Mouse (Mus musculus) skeletal muscle tissue, adult 2 months (tissue): Measurements from ENCODE around the gene Gucy1a1.
"Not testable (repeated sequence)": the region's sequence is repeated elsewhere in the genome, so short reads cannot be mapped to it uniquely, and the experiment has no call there.

Source experiments
- DNase-seq: peaks from one replicate; pipeline ENCODE4 v3.0.0-alpha.2; 2012; ENCODE audit warnings: low read depth, low spot score

Gucy1a1 gene

DNA sequence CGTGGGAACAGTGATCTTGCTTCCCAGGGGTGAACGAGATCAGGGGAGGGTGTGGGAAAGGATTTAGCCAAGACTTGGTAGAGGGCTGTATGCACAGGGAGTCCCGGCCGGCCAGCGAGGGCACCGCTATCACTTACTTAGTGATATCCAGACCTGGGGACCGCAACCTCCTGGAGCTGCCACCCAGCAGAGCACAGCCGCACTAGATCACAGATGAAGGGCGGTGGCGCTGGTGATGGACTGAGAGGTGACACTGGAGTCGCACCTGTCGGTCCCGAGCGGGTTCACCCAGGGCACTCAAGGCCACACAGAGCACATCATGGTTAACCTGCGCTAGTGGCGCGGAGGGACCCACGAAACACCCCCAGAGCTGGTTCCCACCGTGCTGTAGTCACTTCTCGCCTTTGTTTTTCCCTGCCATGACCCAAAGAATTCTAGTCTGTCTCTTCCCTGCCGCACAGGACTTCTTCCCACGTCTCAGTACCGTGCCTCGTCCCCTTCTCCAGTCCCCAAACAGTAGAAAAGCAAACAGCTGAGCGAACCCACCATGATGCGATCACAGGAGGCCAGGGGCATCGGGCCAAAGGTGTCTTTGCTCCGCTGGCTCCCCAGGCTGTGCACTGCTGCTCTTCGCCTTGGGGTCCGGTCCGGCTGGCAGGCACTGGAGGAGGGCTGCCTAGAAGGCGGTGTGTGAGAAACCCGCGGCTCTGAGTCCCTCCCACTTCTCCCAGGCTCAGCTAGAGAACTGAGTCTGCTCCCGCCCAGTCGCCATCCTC, at the start of gene Gucy1a1:
Gucy1a1 (minus strand) TSS at position 664 of the 776 bp plus-strand sequence.
- peak; percentile 18 for DNase-seq

DNA sequence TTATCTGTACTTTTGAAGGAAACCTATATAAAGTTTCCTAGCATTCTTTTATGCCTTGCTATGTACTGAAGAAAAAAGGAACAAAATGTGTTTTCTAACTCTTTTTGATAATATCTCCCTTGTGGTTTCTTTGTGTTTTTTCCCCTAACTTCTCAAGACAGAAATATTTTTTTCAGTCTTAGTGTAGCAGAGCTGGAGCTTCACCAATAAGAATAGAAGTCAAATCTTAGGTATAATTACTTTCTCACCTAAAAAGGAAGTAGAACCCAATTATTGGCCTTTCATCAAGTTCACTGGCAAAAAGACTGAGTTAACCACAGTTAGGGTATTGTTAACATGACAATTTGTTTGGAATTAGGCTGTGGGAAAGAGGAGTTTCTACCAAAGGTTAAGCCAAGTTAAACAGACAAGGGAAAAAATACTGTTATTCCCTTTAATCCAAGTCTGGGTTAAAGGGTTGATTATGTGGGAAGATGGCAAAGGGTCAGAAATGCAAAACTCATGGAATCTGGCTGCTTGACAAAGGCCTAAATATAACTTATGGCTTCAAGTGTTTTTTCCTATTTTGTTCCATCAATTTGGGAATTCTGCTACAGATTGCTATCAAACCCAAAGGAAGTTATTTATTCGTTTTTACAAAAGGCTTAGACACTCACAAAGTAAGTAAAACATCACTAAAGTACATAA, 46.1 kb upstream of the Gucy1a1 start:
- DNase-seq, result no peak

DNA sequence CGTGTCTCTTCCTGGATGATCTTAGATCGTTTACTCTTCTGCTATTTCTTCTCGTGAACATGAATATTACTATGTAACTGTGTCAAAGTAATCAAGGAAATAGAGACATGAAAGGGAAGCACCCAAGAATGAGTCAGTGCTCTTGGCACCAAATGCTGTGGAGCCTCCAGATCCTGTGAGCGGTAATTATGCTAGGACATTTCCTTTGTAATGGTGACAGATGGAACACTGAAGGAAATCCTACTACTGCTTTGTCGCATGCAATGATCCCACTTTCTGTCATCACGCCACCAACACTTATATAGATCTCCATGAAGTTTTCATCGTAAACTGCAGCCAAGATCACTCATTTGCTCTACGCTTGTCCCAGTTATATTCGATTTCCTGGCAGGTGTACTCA, 40.0 kb upstream of the Gucy1a1 start:
- no peak for DNase-seq

DNA sequence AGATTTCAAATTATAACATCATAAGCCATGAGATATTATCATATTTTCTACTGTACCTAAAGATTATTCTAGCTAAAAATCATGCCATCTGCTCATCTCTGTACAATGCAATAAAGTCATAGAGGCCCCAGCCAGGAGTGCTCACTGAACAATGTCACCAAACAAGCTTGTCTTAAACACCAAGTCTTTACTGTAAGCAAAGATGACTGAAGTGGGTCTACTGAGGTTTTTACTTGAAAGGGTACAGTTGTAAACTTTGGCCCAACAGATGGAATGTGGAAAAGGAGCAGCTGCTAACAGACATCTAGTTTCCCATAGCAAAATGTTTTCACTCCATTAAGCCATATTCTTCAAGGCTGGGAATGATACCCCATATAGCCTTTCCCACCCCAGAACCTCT, 35.9 kb upstream of the Gucy1a1 start:
- DNase-seq, result no peak

DNA sequence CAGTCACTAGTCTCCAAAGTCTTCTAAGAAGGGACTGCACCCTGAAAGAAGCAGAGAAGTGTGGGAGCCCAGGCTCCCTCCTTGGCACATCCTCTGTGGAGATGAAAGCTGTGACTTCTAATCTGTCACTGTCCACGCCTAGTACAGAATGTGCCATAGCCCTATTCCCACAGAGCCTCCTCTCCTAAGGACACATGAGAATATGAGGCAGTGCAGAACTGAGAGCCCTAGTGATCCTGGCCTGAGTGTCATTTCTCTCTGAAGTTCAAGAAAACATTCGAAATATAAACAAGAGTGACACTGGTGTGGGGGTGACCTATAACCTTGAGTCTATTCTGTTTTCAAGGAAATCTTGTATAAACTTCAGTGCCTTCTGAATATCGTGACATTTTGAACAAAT, 34.7 kb upstream of the Gucy1a1 start:
- DNase-seq, result no peak

DNA sequence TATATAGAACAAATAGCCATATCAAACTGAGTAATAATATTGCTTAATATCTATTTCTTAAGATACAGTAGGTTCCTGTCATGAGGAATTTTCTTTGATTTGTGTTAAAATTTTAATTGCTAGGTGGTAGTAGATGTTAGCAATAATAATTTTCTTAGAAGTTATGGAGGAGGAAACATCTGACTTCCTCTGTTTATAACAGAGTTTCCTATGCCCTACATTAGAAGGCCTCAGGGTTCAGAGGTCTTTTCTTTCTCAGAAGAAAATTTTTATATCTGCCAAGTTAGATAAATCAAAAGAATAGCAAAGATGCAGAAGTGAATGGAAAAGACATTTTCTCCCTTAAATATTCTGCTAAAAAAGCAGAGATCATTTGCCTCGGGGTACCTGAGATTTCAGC, 29.9 kb upstream of the Gucy1a1 start:
- no peak for DNase-seq

DNA sequence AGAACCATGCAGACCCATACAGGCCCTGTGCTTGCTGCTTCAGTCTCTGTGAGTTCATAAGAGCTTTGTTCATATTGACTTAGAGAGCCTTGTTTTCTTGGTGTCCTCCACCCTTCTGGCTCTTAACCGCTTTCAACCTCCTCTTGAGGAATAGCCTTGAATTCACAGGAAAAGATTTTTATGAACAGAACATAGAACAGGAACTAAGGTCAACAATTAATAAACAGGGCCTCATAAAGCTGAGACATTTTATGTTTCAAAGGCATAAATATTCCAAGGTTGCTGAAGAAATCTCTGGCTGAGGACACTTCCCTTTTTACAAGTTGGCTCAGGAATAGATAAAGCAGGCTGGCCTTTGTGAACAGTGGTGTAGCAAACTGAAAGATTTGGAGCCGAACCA, 21.5 kb upstream of the Gucy1a1 start:
- DNase-seq, result no peak

DNA sequence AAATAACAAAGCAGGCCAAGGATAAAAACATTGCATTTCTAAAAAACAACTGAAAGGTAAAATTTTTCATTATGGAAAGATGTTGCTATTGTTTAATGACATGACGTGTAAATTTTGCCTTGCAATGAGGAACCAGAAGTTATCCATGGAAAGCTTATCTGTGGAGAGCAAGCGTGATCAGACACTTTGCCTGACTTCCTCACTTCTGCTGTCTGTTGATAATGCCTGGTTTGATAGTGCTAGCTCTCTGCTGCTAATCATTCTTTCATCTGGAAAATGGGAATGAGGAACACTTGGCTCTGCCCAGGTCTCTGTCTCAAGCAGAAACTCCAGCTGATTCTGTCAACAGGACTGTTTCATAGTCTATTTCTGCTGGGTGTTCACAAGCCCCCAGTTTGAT, 20.3 kb upstream of the Gucy1a1 start:
- DNase-seq, result no peak

DNA sequence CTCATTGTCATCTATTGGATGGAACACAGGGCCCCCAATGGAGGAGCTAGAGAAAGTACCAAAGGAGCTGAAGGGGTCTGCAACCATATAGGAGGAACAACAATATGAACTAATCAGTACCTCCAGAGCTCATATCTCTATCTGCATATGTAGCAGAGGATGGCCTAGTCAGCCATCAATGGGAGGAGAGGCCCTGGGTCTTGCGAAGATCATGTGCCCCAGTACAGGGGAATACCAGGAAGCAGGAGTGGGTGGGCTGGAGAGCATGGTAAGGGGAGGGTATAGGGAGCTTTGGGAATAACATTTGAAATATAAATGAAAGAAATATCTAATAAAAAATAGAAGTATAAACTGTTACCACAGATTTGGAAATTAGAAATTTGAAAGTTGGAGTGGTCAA, 17.4 kb upstream of the Gucy1a1 start:
- DNase-seq, result not testable (repeated sequence)

DNA sequence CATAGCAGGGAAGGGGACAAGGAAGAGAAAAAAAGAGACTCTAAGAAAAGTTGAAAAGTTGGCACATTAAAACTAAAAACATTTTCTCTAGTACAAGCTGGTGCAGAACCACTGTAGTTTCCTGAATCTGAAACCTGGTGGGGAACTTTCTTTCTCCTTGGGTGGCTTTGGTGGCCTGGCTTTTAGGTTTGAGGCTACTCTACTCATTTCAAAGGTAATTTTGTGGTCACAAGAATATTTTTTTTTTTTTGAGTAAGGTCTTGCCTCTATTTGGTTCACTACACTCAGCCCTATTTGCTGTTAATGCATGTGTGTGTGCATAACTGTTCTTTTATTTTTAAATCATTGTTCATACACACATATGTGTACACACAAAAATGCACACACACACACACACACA, 389 bp upstream of the Gucy1a1 start:
- no peak for DNase-seq

DNA sequence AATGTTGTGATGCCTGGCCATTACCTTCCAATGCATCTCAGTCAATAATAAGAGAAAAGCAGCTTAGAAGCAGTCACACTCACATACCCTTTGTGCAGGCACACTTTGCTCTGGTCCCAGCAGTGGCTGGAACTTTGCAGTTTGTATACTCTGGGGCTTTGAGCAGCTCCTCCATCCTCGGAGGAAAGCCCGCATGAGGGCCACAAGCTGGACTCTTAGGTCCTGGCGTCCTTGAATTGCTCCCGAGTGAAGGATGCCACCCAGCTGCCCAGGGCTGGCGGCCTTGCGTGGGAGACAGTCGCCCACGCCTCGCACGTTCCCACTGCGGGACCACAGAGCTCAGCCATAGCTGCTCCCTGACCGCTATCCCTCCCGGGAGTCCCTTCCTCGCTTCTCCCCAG, 864 bp downstream of the Gucy1a1 start:
- no peak for DNase-seq

DNA sequence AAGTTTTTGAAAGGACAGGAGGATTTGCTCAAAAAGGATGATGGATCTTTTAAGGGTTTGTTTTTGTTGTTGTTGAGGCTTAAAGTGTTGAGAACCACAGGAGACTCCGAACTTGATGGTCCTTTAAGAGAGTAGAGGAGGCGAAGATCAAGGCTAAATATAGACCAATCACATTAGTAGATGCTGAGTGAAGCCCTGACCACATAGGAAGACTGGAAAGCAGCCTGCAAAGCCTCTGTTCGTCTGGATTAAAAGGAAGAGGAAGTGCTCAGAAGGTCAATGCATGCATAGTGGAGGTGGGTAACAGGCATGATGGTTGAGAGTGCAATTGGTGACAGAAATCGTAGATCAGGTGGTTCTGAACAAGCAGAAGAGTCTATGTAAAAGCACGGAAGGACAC, 4.8 kb downstream of the Gucy1a1 start:
- no peak for DNase-seq

DNA sequence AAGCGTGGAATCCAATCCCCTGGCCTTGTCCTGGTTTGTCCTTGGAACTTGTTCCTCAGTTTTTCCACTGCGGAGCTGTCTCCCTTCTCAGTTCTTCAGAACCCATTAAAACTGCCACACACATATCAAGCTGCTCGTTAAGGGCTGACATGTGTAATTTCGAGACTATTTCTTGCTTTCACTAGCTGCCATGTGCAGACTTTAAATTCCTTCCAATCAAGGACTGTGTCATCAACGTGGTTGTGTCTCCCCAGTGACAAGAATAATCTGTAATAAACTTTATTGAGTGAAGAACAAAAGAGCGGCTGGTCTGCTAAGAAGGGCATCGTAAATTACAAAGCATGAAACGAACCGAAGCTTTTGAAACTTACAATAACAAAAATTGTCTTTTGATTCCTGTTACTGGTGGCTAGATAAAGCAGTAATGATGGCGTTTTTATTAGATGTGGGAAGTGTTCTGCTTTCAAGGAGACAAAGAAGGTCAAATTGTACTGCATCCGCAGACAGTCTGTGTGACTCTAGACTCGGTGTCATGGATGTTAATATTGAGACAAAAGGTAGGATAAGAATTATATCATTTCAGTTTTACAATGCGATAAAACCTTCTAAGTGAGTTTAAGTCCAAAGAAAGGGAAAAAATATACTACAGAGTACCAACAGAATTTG, 7.5 kb downstream of the Gucy1a1 start:
- no peak for DNase-seq

DNA sequence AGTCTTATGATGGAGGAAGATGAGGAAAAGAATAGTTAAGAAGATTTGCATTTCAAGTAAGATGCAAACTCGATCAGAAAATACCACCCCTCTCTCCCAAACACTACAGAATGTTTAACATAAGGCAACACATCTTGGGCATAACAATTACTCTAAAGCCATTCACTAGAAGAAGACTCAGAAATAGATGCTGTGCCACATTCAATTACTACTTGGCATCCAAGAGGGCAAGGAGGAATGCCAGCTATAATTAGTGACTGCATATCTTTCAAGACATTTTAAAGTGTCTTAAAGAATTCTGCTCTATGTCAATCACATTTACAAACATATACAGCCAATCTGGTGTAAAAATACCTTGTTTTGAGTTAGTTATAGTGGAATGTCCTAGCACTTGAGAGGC, 10.1 kb downstream of the Gucy1a1 start:
- DNase-seq, result no peak

DNA sequence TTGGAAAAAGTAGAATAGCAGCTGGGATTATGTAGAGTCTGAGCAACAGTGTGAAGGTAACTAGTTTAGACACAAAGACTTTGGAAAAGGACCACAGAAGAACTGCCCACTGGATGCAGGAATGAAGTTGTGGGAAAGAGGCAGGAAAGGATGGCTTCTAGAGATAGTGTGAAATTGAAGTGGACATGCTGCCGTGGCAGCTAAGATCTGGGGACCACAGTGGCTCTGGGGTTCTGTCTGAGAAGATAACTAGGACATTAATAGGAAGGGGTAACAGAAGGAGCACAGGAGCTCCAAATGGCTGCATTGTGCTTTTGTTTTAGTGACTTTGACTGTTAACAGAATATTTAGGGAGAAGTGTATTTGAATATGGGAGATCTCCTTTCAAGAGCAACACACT, 16.3 kb downstream of the Gucy1a1 start:
- DNase-seq, result no peak

DNA sequence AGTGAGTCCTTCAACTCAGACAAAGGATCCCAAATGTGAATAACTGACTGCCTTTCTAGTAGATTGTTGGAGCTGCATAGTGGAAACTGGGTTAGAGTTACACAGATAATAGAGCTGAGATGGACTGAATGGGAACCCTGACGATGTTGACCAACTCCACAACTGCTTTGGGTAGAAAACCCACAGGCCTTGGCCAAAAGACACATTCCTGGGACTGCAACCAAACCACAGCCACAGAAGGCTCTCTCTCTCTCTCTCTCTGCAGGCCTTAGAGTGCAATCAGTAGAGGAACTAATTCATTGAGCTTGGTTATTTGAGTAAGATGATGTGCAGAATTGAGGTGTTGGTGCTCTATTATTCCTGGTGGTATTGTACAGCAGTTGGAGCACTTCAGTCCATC, 21.0 kb downstream of the Gucy1a1 start:
- no peak for DNase-seq

DNA sequence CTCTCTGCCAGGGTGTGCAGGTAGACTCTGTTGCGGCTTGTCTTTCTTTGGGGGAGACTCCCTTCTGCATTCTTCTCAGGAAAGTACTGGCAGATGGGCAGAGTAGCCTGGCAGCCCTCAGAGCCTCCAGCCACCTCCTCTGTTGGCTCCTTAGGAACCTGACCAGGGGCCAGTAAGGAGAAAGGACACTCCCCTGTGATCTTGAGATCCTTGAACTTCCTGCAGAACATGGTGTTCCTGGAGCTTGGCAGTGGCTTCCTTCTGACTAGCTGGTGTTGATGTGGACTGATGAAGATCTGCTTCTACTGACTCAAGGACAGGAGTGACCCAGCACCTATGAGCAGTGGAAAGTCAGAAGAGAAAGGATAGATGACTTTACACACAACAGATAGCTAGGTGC, 26.7 kb downstream of the Gucy1a1 start:
- DNase-seq, result no peak

DNA sequence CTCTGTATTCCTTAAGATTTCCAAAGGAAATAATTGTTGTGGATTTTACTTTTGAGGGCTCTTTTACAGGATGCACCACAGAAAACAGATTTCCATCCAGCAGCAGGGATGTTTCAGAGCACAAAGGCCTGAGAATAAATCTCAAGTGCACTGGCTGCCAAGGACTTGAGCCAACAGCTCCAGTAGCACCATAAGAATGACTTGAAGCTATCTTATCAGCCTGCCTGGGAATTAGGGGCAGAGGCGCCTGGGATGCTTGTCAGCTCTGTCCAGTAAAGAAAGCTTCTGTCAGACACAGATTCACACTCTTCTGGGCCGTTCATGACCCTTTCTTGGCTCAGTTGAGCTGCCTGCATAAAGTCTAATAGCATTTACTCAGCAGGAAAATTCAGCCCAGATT, 33.1 kb downstream of the Gucy1a1 start:
- no peak for DNase-seq

DNA sequence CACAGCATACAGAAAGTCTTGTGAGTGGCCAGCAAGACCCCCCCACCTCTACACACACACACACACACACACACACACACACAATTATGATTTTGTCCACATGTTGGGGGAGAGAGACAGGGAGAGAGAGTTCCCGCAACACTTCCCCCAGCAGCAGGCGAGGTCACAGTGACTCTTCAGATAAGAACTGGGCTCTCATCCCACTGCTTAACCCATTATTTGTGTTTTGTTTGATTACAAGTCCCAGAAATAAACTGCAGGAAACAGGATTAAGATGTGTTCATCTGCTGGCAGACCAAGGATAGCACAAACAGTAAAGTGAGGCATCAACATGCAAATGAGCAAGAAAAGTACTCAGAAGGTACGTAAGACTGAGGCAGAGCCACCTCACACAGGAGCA, 33.6 kb downstream of the Gucy1a1 start:
- no peak for DNase-seq

DNA sequence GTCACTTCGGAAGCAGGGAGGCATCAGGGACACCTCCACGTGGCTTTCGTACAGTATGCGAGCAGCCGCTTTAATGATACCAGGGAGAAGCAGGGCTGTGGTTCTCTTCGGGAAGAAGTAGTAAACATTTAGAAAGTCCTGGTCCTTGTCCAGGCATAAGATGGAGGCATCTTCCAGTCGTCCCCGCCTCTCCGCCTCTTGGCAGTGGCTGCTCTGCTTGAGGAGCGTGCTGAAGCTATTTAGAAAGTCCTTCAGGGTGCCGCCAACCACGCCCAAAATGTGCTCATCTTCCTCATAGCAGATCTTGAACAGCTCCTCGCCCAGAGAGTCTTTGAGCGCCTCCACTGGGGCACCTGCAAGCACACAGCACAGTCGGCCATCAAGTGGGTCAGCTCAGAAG, 36.6 kb downstream of the Gucy1a1 start:
- no peak for DNase-seq

DNA sequence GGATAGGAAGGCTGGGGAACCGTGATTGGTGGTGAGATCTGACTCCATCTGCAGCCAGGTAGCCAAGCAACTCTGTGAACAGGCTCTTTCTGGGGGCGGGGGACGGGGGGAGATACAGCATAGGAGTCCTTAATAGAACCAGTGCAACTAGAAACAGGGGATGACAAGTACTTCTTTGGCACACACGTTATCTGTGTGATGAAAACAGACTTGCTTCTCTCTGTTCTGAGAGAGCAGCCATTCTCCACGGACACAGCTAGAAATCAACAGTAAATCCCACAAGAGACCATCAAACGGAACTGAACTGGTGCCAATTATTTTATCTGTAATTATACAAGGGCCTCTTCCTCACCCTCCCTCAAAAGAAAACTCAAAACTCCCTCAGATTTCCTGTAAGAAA, 41.4 kb downstream of the Gucy1a1 start:
- DNase-seq, result no peak

DNA sequence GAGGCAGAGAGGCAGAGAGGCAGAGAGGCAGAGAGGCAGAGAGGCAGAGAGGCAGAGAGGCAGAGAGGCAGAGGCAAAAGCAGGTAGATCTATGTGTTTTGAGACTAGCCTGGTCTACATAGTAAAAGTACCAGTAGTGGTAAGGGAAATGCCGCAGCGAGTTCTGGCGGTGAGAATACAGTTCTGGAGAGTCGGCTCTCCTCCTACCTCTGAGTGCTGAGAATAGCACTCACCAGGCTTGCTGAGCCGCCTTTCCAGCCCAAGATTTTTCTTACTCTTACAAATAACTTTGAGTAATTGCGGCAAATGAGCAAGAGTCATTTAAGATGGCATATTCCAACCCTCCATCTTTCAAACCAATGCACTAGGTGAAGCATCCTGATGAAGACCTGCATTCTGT, 46.5 kb downstream of the Gucy1a1 start:
- no peak for DNase-seq

DNA sequence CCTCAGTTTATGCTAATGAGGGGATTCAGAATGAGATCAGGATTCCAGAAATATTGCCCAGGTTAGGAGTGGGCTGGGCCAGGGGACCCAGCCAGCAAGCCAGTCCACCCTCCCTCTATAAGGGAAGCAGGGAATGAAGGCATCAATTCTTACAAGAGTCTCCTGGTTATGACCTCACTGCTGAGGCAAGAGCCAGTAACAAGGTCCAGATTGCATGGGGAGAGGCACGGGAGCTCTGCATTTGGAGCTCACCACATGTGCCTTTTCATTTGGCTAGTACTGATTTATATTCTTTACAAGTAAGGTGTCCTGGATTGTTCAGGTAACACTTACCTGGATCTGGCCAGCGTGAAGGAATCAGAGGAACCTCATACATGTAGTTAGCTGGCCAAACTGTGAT, 48.8 kb downstream of the Gucy1a1 start:
- DNase-seq, result no peak
